Mouse (Mus musculus): ENCODE results near the gene Ahsg.

DNA sequence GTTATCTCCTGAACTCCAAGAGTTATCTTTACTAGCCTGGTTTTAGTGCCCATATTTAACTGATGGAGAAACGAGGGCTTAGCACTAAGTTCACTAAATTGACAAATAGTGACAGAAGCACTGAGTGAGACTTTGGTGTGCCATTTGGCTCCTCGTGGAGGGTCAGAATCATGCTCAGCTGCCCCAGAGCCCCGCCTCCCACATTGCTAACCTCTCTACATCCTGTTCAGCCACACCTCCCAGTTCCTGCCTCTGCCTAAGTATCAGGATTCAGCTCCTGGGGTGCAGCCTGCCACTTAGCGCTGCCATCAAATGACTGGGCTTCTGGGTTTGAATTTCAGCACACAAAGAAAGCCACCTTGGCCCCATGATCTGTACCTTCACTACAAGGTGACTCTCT is 5.7 kb upstream of the Ahsg start:
- TF ChIP-seq CTCF (IDR thresholded peaks at IDR 0.05; ENCODE audit: extremely low read depth, insufficient read depth, insufficient read length, insufficient replicate concordance) (no peak), POLR2A (IDR thresholded peaks at IDR 0.05; ENCODE audit: low read depth, low read length) (no peak)
